Mouse (Mus musculus) gastrocnemius, postnatal 10 days (tissue): ENCODE results near the gene Thap7. TPM values are rescaled to one million over a fixed set of nuclear protein-coding genes. Genes with fewer than 3 reads are reported as not detected.
"Not testable (repeated sequence)": the region's sequence is repeated elsewhere in the genome, so short reads cannot be mapped to it uniquely, and the experiment has no call there.

ENCODE experiments used
- DNase-seq: peaks from one replicate; pipeline ENCODE4 v3.0.0; 2021; ENCODE audit warnings: mixed read lengths
- total RNA-seq, 2 experiments: library from RNA; stranded (reverse); gene quantifications; 2 replicates each; pipeline ENCODE4 v1.2.3; 2021

The Thap7 gene
- total RNA-seq, 2 experiments from 2014 or later = 14.7 to 15.0 TPM

DNA sequence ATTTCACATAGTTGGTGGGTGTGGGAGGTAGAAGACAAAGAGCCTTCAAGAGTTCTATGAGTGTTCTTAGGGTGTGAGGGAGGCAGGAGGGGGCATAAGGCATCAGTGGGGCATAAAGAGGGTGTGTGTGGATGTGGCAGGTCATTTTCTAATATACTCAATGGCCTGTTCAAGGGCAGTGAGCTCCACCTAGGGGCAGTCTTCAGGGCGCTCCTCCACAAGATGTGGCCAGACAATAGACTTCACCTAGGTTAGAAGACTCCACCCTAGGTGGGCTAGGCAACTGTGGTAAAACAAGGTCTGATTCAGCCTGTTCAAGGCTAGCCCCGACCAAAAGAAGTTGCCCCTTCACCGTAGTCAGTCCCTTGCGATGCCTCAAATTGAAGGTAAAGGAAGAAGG is 1.3 kb upstream of the Thap7 start:
- no peak for DNase-seq

DNA sequence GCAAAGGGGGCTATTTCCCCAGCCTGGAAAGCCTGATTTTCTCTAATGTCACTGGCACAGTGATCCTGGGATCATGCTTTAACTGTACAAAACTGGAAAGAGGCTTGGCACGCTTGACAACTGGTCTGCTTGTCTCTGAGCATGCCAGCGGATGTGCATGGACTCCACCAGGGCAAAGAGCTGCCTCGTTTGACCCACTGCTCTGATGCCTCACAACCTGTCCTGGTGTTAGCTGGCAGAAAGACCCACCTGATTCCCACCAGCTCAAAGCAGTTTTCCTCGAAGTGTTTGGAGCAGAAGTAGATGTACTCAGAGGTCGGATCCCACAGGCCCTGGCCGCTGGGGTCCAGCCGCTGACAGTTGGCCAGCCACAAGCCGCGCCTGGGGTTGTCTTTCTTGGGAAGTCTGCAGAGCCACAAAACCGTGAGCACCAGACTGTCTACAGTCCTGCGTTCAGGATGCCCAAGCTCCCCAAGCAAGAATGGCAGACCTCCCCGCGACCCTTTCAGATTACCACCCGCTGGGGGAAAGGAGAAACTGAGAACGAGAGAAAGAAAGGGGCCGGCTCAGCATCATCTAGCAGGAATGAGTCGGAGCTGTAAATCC is 852 bp downstream of the Thap7 start:
- peak; percentile 26 for DNase-seq

DNA sequence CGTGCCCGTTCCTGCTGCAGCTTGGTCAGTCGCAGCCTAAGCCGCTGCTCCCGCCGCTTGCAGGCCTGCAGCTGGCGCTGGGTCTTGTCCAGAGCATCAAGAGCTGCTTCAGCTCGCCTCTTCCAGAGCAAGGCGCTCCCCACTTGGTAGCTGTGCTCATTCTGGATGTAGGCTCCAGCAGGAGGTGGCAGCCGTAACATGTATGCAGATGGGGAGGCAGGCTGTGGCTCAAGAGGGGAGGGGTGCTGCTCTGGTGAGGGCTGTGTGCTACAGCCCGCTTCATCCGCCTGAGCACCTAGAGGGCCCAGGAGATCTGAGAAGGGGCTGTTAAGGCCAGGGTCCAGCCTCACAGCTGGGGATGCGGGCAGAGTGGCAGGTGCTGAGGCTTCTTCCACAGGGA is 2.7 kb downstream of the Thap7 start:
- DNase-seq = no peak

DNA sequence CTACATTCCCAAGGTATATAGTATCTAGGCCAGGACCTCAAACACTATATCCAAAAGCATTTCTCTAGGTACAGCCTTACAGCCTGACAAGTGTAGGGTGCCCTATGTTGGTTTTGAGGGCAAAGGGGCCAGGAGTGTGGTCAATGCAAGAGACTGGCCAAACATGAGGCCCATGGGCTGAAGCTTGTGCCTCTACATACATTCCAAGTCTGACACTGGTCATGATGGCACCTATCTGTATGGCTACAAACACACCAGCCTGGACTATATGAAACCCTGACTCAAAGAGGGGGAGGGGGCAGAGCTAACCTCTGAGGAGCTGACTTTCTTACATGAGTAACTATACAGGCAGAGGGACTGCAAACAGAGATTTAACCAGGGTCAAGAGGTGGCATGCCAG is 3.3 kb downstream of the Thap7 start:
- no peak for DNase-seq

DNA sequence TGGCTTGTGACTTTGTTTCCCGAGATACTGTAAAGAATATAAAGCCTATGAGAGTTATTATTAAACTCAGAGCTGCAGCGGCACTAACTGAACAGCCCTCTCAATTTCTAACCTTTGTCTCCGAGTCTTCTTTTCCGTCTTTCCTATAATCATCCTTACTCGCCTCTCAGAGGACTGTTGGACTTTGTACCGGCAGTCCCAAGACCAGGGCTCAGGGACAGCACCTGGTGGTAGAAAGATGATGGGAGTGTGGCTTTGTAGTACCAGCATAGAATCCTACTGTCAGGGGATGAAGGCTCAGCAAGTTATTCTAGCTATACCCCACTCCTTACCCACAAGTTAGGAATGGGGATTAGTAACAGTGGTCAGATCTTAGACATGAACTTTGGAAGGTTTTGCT is 4.7 kb downstream of the Thap7 start:
- no peak for DNase-seq

DNA sequence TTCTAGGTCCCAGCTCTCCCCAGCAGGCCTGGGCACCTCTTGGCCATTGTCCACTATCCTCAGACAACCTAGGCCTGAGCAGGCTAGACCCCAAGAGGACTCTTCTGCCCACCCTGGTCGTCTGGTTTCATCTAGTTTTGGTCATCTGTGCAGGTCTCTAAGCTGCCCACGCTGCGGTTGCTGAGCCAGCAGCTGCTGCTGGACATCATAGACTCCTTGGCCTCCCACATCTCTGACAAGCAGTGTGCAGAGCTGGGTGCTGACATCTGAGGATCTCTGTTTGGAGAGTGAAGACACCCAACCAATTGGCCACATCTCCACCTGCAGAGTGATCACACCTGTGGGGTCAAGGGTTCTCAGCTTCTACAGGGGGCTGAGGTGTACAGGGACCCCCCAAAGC is 5.4 kb downstream of the Thap7 start:
- no peak for DNase-seq

DNA sequence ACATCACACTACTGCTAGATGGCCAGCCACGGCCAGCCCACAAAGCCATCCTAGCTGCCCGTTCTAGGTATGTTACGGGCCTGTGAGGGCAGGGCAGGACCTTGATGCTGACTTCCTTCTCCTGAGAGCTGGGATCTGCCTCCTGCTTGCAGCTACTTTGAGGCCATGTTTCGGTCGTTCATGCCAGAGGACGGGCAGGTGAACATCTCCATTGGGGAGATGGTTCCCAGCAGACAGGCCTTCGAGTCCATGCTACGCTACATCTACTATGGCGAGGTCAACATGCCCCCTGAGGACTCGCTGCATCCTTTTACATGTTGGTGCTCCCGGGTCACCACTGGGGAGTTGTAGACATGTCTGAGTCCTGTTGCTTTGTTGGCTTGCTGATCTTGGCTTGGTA is 6.8 kb downstream of the Thap7 start:
- DNase-seq = no peak

DNA sequence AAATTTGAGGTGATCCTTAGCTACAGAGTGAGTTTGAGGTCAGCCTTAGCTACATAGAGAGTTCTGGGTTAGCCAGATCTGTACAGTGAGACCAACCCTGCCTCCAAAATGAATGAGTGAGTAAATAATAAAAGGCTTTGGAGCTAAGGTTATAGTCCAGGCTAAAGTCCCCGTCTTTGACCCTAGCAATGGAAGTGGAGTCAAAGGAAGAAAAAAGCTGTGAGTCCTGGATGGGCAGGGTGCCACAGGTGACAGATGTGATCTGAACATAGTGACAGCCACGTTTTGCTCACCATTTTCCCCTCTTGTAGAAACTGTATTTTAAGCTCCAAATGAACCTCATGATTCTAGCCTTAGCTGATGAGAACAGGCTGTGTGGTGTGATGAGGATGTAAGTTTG is 12.0 kb downstream of the Thap7 start:
- no peak for DNase-seq

DNA sequence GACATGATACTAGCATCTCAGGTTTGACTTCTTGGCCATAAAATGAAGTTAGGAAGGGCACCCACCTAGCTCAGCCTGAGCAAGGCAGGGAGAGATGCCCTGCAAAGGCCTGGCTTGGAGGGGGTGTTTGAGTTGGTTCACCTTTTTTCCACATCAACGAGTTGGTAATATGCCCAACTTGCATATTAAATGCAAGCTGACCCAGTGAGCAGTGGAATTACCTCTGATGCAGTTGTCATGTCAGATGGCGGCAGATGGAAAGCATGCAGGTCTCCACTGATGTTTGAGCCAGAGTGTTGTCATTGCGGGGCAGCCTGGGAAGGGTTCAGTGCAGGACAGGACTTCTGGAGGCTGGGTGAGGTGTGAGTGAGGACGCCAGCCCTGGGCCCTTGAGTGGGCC is 19.5 kb downstream of the Thap7 start:
- no peak for DNase-seq

DNA sequence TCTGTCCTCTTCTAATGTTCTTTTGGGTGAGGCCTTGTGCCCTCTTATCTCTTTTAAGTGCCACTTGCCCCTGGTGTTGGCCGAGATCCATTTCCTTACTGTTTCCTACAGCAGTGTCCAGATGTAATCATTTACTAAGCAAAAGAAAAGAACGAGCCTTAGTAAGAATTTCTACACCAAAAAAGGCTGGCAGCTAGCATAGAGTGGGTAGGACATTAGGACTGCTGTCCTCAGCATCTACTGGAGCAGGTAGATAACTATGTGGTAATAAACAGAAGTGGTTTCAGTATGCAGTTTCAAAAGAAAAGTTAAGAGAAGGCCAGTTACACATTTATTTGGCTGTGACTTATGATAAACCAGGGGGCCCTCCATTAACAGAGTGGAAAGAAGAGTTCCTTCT is 20.2 kb downstream of the Thap7 start:
- DNase-seq = no peak

DNA sequence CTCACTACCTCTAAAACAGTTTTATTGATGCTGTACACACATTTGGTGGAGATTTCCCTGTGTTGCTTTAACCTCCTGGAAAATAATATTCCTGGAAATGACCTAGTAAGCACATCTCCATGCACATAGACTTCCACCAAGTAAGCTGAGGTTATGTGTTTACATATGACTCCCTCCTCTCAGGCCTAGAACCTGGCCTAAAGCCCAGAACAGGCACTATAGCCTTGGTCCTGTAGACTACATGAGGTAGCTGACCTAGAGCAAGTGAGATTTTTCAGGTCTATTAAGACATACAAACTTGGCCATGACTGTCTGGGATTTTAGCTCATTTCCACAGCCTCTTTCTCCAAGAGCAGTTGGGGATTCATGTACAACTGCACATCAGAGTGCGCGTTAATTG is 20.8 kb downstream of the Thap7 start:
- no peak for DNase-seq

DNA sequence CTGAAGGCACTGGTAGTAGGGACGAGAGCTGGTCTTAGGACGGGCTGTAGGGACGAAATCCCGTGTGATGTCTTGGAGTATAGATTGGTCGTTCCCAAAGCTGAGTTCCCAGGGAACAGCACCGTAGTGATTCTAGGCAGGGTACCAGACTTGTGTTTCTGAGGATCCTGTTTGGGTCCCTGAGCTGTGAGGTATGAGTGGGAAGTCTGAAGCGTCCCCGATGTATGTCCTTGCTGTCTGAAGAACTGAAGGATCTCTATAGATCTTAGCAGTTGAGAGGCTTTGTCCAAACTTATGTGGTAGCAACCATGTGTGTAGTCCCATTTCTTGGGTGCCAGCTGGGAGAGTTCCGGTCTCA is 21.7 kb downstream of the Thap7 start:
- no peak for DNase-seq

DNA sequence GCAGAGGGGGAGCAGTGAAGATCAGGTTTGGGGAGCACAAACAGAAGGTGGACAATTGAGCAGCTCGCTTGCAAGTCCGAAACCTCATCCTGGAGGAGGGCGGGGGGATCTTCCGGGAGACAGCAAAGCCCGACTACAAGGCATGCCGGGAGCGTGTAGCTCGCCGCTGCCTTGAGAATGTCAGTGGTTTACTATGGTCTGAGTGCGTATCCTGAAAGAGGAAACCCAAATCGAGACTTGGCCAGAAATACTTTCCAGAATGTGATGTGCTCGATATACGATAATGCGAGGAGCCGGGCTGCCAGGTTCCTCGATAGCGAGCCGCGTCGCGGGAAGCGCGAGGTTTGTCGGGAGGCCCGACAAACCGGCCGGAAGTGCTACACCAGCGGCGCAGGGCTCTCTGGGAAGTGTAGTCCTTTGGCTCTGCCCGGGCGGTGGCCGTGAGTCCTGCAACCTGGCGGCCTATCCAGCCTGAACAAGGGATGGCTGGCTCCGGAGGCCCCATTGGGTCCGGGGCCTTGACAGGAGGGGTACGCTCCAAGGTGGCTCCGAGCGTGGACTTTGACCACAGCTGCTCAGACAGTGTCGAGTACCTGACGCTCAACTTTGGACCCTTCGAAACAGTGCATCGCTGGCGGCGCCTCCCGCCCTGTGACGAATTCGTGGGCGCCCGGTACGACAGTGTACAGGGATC is 22.2 kb downstream of the Thap7 start, which contains the start of gene Lztr1:
Gene Lztr1, plus strand, starts transcription at position 143 of the 694 bp plus-strand sequence.
- DNase-seq = peak; percentile 84

DNA sequence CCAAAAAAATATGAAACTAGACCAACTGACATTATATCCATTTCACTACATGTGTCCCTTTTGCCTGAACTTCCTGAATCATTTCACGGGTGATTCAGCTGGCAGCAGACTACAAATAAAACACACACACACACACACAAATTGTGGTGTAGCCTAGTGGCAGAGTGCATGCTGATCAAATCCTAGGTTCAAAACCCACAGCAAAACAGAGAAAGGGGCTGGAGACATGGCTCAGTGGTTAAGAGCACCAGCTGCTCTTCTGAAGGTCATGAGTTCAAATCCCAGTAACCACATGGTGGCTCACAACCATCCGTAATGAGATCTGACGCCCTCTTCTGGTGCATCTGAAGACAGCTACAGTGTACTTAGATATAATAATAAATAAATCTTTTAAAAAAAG is 22.9 kb downstream of the Thap7 start:
- not testable (repeated sequence) for DNase-seq

DNA sequence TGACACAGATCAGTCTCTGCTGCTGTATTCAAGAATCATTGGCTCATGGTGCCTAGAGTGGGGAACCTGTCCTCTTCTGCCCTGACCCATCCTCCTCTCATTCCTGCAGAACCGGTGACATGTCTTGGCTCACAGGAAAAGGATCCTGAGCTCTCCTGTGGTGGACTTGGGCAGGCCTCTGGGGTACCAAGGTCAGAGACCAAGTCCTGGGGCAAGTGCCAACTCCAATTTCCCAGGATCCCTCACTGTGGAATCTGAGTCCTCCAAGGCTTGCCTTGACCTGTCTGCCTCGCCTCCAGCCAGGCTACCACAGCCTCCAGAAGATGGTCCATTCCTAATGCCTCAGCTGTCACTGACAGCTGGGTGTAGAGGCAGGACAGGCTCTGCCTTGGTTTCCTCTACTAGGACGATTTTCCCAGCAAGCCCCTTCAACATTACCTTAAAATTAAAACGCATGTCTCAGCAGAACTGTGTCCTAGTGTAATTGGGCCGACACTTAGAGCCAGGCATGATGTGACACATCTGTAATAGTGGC is 23.9 kb downstream of the Thap7 start:
- DNase-seq = no peak

DNA sequence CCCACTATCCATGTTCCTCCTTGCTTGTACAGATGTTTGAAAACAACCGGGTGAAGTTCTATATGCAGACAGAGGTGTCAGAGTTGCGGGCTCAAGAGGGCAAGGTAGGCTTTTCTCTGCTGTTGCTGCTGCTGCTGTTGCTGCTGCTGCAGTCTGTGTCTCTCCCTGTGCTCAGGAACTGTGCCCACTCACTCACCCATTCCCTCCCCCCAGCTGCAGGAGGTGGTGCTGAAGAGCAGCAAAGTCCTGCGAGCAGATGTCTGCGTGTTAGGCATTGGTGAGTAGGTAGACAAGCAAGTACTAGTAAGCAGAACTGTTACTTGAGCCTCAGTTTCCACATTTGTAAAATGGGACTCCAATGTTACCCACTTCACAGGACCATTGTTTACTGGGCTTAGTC is 28.3 kb downstream of the Thap7 start:
- DNase-seq = no peak

DNA sequence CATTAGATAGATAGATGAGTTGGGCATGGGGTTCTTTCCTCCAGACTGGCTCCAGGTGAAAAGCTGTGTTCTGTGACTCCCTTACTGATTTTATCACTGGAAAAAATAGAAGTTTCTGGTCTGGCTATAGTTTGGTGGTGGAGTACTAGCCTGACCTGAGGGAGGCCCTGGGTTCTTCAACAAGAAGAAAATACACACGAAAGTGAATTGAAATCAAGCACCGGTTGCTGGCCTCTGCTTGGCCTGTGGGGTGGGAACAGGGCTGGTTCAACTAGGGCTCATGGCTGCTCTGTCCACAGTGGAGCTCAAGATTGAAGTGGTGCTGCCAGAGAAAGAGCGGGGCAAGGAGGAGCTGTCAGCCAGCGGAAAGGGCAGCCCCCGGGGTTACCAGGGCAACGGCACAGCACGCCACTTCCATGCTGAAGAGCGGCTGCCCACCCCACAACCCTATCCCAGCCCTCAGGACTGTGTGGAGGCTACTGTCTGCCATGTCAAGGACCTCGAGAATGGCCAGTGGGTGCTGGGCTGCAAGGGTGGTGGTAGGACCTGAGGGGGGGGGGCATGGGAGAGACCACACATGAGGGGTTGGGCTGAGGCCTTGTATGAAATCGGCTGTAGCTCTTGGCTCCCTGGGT is 31.6 kb downstream of the Thap7 start:
- no peak for DNase-seq

DNA sequence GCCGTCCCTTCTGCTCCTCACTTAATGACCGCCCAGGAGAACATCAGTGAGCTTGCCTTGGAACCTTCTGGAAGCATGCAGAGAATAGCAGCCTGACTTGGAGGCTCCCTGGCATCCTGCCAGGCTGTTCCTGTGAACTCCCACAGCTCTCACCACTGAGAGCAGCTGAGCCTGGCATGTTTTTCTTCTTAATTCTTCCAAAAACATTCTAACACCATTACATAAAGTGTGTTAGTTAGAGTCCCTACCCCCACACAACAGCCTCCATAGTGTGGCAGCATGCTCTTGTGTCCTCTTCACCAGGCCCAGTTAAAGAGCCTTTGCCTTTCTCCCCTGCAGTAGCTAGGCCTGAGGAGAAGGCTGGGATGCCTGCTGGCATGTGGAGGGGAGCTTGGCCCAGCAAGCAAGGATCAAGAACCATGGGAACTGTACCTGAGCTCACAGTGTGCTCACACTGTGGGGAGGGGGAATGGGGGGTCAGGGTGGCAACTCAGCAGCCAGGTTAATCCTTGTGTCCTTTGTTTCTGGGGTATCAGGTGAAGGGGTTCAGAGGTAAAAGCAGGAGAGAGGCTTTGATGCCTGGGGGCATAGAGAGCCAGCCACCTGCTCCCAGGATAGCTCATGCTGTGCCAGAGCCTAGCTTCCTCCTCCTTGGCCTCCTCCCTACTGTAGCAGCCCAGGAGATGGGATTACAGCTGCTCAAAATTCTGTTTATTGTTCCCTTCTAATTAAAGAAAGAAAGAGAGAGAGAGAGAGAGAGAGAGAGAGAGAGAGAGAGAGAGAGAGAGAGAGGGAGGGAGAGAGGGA is 34.2 kb downstream of the Thap7 start:
- DNase-seq = peak; percentile 63

DNA sequence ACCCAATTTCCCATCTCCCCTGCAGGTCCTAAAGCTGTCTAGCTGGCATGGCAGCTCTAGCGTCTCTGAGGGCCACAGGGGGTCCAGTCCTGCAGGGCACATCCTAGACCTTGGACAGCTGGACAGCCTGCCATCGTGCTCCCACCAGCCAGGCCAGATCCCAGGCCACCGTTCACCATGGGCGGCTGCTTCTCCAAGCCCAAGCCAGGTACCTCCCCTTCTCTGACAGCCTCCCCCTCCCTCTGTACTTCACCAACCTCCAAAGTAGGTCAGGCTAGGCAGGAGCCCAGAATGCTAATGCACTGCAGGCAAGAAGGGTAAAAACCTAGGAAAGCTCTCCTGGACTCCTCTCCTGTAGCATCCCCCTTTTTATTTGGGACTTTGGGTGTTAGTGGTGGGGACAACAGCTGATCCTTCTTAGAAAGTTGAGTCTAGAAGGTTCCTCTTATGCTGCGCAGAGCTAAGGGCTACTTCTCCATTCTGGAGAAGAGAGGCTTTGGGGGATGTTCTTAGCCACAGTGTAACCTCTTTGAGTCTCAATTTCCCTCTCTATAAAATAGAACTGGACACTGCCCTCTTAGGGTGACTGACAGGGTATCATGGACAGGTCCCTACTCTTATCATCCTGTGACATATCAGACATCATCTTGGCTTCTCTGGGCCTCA is 38.9 kb downstream of the Thap7 start:
- DNase-seq = no peak

DNA sequence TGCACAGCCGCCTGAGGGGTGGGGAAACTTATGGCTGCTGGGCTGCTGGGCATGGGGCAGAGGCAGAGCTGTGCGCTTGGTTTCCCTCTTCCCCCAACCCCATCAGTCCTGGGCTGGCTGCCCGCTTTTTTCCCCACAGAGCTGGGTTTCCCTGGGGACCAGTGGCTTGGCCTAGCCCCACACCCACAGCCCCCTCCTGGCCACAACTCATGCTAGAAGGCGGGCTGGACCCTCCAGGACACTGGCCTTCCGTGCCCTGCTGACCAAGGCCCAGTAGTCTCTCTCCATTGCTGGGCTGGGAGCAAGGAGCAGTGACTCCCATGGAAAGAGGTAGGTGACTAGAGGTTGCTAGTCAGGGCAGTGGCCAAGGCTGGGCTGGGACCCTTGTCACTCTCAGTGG is 39.8 kb downstream of the Thap7 start:
- no peak for DNase-seq

DNA sequence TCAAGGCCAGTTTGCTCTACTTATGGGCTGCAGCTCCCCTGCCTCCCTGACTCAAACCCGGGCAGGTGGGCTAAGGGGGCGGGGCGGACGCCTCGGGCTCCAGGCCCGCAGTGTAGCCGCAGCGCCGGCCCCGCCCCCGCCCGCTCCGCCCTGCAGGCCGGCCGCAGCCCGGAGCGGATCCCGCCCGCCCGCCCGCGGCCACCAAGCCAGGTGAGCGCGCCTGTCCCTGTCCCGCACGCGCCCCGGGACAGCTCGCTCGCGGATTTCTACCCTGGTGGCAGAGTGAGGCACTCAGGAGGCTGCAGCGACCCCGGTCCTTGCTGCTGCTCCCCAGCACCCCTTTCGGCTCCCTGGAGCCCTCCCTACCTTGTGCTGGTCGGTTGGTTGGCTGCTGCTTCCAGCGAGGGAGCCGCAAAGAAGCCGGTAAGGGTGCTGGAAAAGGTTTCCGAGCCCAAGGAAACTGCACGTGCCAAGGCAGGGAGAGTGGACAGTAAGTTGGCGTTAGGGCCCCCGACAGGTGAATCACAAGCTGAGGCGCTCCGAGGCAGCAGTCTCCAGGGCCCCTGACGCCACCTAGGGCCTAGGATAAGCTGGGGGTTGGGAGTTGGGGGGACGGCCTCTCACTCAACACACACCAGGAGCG is 41.3 kb downstream of the Thap7 start, which contains the start of gene Aifm3:
Gene Aifm3, plus strand, starts transcription at position 143 of the 643 bp plus-strand sequence.
- DNase-seq = peak; percentile 24
